Mouse (Mus musculus) small intestine, adult 2 months (tissue): ENCODE data around the gene Hand2. TPM values are rescaled to one million over a fixed set of nuclear protein-coding genes. Genes with fewer than 3 reads are reported as not detected.

Experiments
- H3K27ac ChIP-seq: fragments of 200-500 bp; 2 replicates; pipeline ENCODE4 v1.5.1; 2012; ENCODE audit warnings: low read depth, low read length, control low read depth, inconsistent platforms; ENCODE audit not compliant: insufficient read depth
- H3K27me3 ChIP-seq: fragments of 200-500 bp; 2 replicates; pipeline ENCODE4 v1.6.1; 2012; ENCODE audit warnings: mild to moderate bottlenecking, moderate library complexity, low read length, inconsistent platforms; ENCODE audit not compliant: control insufficient read depth, insufficient read depth
- H3K36me3 ChIP-seq: fragments of 200-500 bp; 2 replicates; pipeline ENCODE4 v1.6.1; 2012; ENCODE audit warnings: mild to moderate bottlenecking, low read length, control low read depth, inconsistent platforms; ENCODE audit not compliant: control insufficient read depth, insufficient read depth
- H3K4me1 ChIP-seq: fragments of 200-500 bp; 2 replicates; pipeline ENCODE4 v1.6.1; 2012; ENCODE audit warnings: low read length, inconsistent platforms, mixed read lengths; ENCODE audit not compliant: control insufficient read depth, insufficient read depth, insufficient read length
- H3K4me3 ChIP-seq: fragments of 200-500 bp; 2 replicates; pipeline ENCODE4 v1.5.1; 2012; ENCODE audit warnings: low read depth, mild to moderate bottlenecking, control low read depth, inconsistent platforms, low read length, moderate library complexity
- CTCF ChIP-seq: fragments of 200-500 bp; IDR thresholded peaks from 2 replicates; pipeline ENCODE4 v1.5.1; 2012; ENCODE audit warnings: low read depth, mild to moderate bottlenecking, control low read depth, inconsistent platforms, low read length, moderate library complexity, mixed read lengths; ENCODE audit not compliant: insufficient replicate concordance, insufficient read length; ENCODE audit errors: extremely low read depth
- POLR2A ChIP-seq: fragments of 200-500 bp; IDR thresholded peaks from 2 replicates; pipeline ENCODE4 v1.6.1; 2012; ENCODE audit warnings: low read depth, mild to moderate bottlenecking, control low read depth, inconsistent platforms, low read length, moderate library complexity
- WGBS: fragments of 180-500 bp; shearing (Covaris S2); methylation state at CpG from one replicate; pipeline ENCODE4 v1.1.7; 2018; 5-methylcytosine and 5-hydroxymethylcytosine counted together
- polyA plus RNA-seq: library from polyadenylated mRNA; depleted of rRNA; stranded (reverse); fragments of >200 nt; gene quantifications from 2 replicates; pipeline ENCODE4 v1.2.3, GENCODE M21; 2012

The Hand2 gene
- polyA plus RNA-seq, 1 experiment: 6.5 TPM

DNA sequence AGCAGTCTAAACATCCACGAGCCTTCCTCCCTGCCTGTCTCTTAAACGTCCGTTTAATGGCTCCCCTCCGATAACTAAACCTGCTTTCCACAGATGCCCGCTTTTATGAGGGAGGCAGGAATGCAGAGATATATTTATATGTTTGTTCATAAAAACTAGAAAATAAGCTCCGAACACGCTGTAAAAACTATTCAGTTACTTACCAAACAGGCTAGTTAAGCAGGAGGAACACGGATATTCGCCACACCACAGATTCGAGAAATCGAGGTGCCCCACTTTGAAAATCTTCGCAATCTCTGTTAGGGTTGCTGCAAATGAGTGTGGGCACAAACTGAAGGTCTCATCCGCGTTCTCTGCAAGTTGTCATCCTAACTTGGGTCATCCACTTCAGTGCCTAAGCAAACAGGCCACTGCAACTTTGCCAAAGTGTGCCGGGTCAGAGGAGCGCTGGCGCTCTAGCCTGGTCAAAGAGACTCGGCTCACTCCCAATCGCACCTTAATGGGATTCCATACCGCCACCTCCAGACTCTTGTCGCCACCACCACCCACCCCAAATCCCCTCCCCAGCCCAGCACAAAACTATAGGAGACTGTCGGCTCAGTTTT is 700 bp upstream of the Hand2 start:
- H3K27ac ChIP-seq: no peak overlapping the region

DNA sequence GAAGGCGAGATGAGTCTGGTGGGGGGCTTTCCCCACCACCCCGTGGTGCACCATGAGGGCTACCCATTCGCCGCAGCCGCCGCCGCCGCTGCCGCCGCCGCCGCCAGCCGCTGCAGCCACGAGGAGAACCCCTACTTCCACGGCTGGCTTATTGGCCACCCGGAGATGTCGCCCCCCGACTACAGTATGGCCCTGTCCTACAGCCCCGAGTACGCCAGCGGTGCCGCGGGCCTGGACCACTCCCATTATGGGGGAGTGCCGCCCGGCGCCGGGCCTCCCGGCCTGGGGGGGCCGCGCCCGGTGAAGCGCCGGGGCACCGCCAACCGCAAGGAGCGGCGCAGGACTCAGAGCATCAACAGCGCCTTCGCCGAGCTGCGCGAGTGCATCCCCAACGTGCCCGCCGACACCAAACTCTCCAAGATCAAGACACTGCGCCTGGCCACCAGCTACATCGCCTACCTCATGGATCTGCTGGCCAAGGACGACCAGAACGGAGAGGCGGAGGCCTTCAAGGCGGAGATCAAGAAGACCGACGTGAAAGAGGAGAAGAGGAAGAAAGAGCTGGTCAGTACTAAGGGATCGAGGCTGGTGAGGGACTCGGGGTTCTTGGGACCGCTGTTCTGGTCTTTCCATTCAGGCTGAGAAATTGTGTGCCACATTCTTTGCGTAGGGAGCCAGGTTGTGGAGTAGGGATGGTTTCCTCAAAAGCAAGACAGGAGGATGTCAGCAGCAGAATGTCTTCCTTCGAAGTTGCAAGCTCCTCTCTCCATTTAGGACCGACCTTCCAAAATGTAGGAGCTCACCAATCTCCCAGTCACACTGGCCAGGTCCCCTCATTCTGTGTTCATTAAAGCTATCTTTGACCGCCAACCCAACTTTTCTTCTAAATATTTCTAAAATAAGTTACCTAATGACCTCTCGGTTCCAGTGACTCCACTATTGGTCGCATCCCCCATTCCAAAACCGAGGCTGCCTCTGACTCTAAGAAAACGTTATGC is 1.4 kb downstream of the Hand2 start:
- 2% methylated on average over 63 of the region's 64 CpGs for WGBS
- H3K4me3 ChIP-seq: peak overlapping the region; percentile 49
- H3K27me3 ChIP-seq: peaks cover 72% of the 10 kb centered on the region
- TF ChIP-seq CTCF: no peak
- TF ChIP-seq POLR2A: no peak
- no peaks in the 10 kb centered on the region for H3K36me3 ChIP-seq
- no peak overlapping the region for H3K27ac ChIP-seq
- peaks cover 10% of the 10 kb centered on the region; the same call in 1 of the 2 replicates for H3K4me1 ChIP-seq

More for the DNA sequence above, 700 bp upstream of the Hand2 start:
- TF ChIP-seq CTCF (no peak), POLR2A (no peak)
- Histone ChIP-seq H3K27me3 (peaks cover 64% of the 10 kb centered on the region), H3K36me3 (no peaks in the 10 kb centered on the region), H3K4me3 (peak overlapping the region; percentile 41), H3K4me1 (peaks cover 10% of the 10 kb centered on the region; the same call in 1 of the 2 replicates)
- WGBS: 9% methylated on average over 22 of the region's 22 CpGs

DNA sequence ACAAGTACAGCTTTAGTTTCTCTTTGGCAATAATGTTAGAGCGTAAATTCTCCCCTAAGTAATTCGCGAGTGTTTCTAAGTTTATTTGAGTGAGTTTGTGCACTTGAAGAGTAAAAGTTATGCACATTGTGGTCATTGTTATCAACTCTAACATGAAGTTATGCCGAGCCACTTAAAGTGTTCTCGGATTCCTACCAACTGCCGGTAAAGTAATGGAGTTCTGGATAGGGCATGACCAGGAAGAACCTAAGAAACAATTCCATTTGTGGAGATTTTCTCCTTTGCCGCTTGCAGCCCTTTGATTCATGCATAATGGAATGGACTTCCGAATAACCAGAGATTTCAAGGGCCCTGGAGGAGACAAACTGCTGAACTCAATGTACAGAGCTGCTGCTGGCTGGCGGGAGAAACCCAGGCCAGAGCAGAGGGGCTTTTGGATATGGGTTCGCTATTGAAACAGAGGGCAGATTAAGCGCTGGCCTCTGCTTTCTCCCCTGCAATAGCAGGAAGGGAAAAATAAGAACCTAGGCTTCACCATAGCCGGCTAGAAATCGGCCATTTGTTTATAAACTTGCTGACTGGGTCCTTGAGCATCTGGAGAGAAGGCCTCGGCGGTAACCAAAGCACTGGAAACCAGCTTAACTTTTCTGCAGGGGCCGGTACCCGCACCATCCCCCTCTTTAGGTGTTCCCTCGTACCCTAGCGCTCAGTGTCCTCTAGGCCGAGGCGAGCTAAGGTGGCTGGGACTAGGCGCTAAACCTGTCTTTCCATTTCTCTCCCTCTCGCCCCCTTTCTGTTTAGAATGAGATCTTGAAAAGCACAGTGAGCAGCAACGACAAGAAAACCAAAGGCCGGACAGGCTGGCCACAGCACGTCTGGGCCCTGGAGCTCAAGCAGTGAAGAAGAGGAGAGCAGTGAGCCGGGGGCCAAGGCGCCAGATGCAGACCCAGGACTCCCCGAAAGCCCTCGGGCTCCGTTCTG is 2.5 kb downstream of the Hand2 start:
- H3K36me3 ChIP-seq: no peaks in the 10 kb centered on the region
- H3K27me3 ChIP-seq: peaks cover 78% of the 10 kb centered on the region
- WGBS: 12% methylated on average over 31 of the region's 31 CpGs
- peaks cover 10% of the 10 kb centered on the region; the same call in 1 of the 2 replicates for H3K4me1 ChIP-seq
- H3K27ac ChIP-seq: peak overlapping the region; percentile 13; the same call in 1 of the 2 replicates
- H3K4me3 ChIP-seq: peak overlapping the region; percentile 38
- TF ChIP-seq POLR2A: no peak
- no peak for TF ChIP-seq CTCF

DNA sequence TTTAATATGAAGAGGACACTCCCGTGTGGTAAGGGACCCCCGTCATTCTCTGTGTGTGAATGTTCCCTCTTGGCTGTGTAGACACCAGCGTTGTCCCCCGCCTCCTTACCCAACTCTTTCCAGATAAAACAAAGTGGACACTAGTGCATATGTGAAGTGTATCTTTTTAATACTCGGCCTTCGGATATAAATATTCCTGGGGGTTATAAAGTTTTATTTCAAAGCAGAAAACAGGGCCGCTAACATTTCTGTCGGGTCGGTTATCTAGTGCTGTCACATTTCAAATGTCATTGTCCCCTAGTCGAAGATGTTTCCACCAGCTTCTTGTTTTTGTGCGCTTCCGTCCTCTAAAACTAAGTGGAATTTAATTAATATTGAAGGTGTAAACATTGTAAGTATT is 3.3 kb downstream of the Hand2 start:
- Histone ChIP-seq H3K27me3 (peaks cover 80% of the 10 kb centered on the region), H3K36me3 (no peaks in the 10 kb centered on the region), H3K27ac (no peak overlapping the region), H3K4me3 (no peak overlapping the region), H3K4me1 (peaks cover 10% of the 10 kb centered on the region; the same call in 1 of the 2 replicates)
- 14% methylated on average over 12 of the region's 12 CpGs for WGBS
- TF ChIP-seq POLR2A (no peak), CTCF (no peak)

DNA sequence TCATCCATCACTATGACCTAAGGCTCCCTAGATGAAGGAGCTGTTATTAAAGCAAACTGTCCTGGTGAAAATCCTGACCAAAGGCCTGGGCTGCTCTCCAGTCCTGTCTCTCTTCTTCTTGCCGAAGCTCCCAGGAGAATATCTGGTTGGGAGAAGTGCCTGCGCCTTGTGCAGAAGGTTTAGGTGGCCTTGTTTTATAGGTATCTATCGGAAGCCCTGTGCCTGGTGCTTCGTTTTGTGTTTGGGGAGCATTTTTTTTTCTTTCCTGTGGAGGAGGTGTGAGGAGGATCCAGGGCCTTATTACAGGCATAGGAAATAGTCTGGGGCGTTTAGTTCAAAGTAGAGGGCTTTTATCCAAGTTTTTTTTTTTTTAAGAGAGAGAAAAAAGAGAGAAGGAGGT is 3.9 kb downstream of the Hand2 start:
- TF ChIP-seq CTCF (no peak), POLR2A (no peak)
- no peak overlapping the region; the same call in 1 of the 2 replicates for H3K27ac ChIP-seq
- H3K4me3 ChIP-seq: no peak overlapping the region
- H3K36me3 ChIP-seq: no peaks in the 10 kb centered on the region
- 22% methylated on average over 5 of the region's 5 CpGs for WGBS
- H3K4me1 ChIP-seq: peaks cover 10% of the 10 kb centered on the region; the same call in 1 of the 2 replicates
- H3K27me3 ChIP-seq: peaks cover 80% of the 10 kb centered on the region

DNA sequence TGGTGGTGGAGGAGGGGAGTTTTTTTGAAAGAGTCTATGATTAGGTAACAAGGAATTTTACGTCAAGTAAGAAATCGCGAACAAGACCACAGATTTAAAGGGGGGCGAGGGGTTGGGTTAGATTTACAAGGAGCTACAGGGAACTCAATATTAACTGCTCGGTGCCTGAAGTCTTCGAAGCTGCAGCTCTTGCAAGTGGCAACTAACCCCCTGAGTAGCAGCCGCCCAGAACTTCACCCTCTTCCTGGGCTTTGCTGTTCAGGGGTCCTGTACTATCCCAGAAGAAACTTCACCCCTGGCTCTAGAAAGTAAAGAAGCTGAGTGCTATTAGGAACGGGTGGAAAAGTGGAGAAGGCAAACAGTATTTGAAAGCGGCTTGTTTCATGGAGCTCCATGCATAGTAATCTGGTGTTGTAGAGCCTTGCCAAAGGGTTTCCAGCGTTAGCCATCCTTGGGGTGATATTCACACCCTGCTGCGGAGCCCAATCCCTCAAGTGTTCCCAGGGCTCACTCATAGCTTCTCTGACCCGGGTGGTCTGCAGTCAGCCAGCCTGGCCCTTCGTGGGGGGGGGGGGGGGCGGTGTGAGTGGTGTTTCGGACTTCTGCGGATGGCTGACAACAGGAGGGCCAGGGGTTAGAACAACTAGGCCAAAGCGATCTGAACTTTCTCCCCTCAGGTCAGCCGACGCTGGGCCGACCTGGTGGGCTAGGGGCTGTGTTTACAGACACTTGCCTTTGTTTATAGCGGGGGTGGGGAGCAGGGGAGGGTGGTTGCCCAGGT is 4.5 kb downstream of the Hand2 start:
- H3K4me1 ChIP-seq: peaks cover 10% of the 10 kb centered on the region; the same call in 1 of the 2 replicates
- no peak overlapping the region for H3K27ac ChIP-seq
- TF ChIP-seq CTCF (no peak), POLR2A (no peak)
- H3K27me3 ChIP-seq: peaks cover 77% of the 10 kb centered on the region
- H3K36me3 ChIP-seq: no peaks in the 10 kb centered on the region
- peak overlapping the region; percentile 21 for H3K4me3 ChIP-seq
- 18% methylated on average over 21 of the region's 21 CpGs for WGBS
